Mouse (Mus musculus) embryonic facial prominence, embryonic 11.5 days (tissue): ENCODE data around the gene Hist2h2ab. TPM values are rescaled to one million over a fixed set of nuclear protein-coding genes. Genes with fewer than 3 reads are reported as not detected.
"Not testable (repeated sequence)": the region's sequence is repeated elsewhere in the genome, so short reads cannot be mapped to it uniquely, and the experiment has no call there.

ENCODE experiments used
- ATAC-seq: fragments of 200-750 bp; cut with Nextera tagmentation; replicated peaks from 2 replicates; pipeline ENCODE4 v1.8.0; 2017; ENCODE audit warnings: low read depth; ENCODE audit not compliant: insufficient number of reproducible peaks, low FRiP score, low TSS enrichment
- DNase-seq: peaks from one replicate; pipeline ENCODE4 v3.0.0-alpha.2; 2015; ENCODE audit warnings: low spot score
- H3K27ac ChIP-seq: fragments of 300-500 bp; sonication (generic); replicated peaks from 2 replicates; pipeline ENCODE4 v1.5.1; 2014; ENCODE audit warnings: mild to moderate bottlenecking, low read depth, low read length, control low read depth
- H3K27me3 ChIP-seq: fragments of 300-500 bp; sonication (generic); 2 replicates; pipeline ENCODE4 v1.6.1; 2014; ENCODE audit warnings: mild to moderate bottlenecking, low read length, moderate library complexity, mixed read lengths; ENCODE audit not compliant: control insufficient read depth, insufficient read depth
- H3K36me3 ChIP-seq: fragments of 300-500 bp; sonication (generic); replicated peaks from 2 replicates; pipeline ENCODE4 v1.6.1; 2014; ENCODE audit warnings: low read depth, mild to moderate bottlenecking, low read length, moderate library complexity, mixed read lengths; ENCODE audit not compliant: control insufficient read depth, insufficient read depth
- H3K4me1 ChIP-seq: fragments of 300-500 bp; sonication (generic); 2 replicates; pipeline ENCODE4 v1.6.1; 2014; ENCODE audit warnings: low read length, mixed read lengths; ENCODE audit not compliant: control insufficient read depth, insufficient read depth
- H3K4me2 ChIP-seq: fragments of 300-500 bp; sonication (generic); 2 replicates; pipeline ENCODE4 v1.6.1; 2014; ENCODE audit warnings: low read depth, mild to moderate bottlenecking, control low read depth, low read length, moderate library complexity
- H3K4me3 ChIP-seq: fragments of 300-500 bp; sonication (generic); 2 replicates; pipeline ENCODE4 v1.5.1; 2014; ENCODE audit warnings: low read depth, low read length, control low read depth
- H3K9ac ChIP-seq: fragments of 300-500 bp; sonication (generic); replicated peaks from 2 replicates; pipeline ENCODE4 v1.6.1; 2014; ENCODE audit warnings: mild to moderate bottlenecking, control low read depth, low read length
- H3K9me3 ChIP-seq: fragments of 300-500 bp; sonication (generic); replicated peaks from 2 replicates; pipeline ENCODE4 v1.6.1; 2016; ENCODE audit warnings: mild to moderate bottlenecking, low read length, inconsistent platforms, mixed read lengths; ENCODE audit not compliant: control insufficient read depth
- WGBS: fragments of 180-500 bp; shearing (Covaris S2); extraction: QIAGEN DNeasy Blood & Tissue Kit; methylation state at CpG from one replicate; pipeline ENCODE4 v1.1.7; 2014; 5-methylcytosine and 5-hydroxymethylcytosine counted together
- polyA plus RNA-seq: library from polyadenylated mRNA; unstranded; fragments of >200 nt; fragmentation: Nextera tagmentation; extraction: Ambion mirVana; gene quantifications from 2 replicates; pipeline ENCODE4 v1.2.1, GENCODE M21; 2014

Gene Hist2h2ab
- polyA plus RNA-seq, 1 experiment from 2014 or later = not detected

- H3K27ac ChIP-seq = no peak overlapping the region
- no peaks in the 10 kb centered on the region for H3K9me3 ChIP-seq
- H3K36me3 ChIP-seq = no peaks in the 10 kb centered on the region
- peak overlapping the region; percentile 56 for H3K4me2 ChIP-seq
- WGBS = 83% methylated on average over 4 of the region's 4 CpGs
- peak overlapping the region; percentile 49 for H3K4me3 ChIP-seq
- no peak for DNase-seq
- no peak for ATAC-seq
- no peaks in the 10 kb centered on the region for H3K4me1 ChIP-seq
- no peak overlapping the region; the same call in 1 of the 2 replicates for H3K9ac ChIP-seq
- no peaks in the 10 kb centered on the region for H3K27me3 ChIP-seq
Measured at GRCm38 (mm10) chr3:96236834-96237334, 17.2 kb downstream of the Hist2h2ab start.

- H3K36me3 ChIP-seq = no peaks in the 10 kb centered on the region
- DNase-seq = peak; percentile 57
- peak overlapping the region; percentile 49 for H3K4me3 ChIP-seq
- H3K4me2 ChIP-seq = peak overlapping the region; percentile 56
- H3K9ac ChIP-seq = peak overlapping the region; percentile 81
- no peaks in the 10 kb centered on the region for H3K9me3 ChIP-seq
- ATAC-seq = no peak
- WGBS = 28% methylated on average over 7 of the region's 7 CpGs
- no peaks in the 10 kb centered on the region for H3K4me1 ChIP-seq
- peak overlapping the region; percentile 88 for H3K27ac ChIP-seq
- no peaks in the 10 kb centered on the region for H3K27me3 ChIP-seq
Measured at GRCm38 (mm10) chr3:96237335-96237903, 17.8 kb downstream of the Hist2h2ab start.

DNA sequence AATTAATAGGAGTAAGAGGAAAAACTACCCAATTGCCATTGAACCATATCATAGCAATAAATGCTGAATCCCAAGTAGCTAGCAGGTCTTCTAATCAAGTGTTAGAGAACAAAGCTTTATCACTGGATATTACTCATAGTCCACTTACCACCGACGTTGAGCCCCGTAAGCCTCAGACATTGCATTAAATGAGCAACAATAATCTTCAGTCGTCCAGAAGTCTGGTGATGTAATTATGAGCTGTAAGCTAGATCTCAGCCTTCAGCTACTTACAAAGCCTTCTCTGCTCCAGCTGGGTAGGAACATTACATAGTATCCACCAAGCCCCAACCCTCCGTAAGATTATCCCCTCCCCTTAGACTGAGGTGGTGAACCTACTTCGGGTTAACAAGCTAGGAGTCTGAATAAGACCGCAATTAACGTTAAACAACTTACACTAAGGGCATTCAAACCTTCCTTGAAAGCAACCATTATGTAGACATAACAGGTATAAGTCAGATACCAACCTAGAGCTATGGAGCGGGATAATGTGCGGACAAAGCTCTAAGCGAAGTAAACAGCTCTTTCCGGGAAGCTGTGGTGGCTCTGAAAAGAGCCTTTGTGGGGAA, 18.3 kb downstream of the Hist2h2ab start:
- WGBS = 1% methylated on average over 12 of the region's 12 CpGs
- DNase-seq (peak; percentile 70), ATAC-seq (no peak)
- peak overlapping the region; percentile 88 for H3K27ac ChIP-seq
- no peaks in the 10 kb centered on the region for H3K9me3 ChIP-seq
- peak overlapping the region; percentile 56 for H3K4me2 ChIP-seq
- no peaks in the 10 kb centered on the region for H3K36me3 ChIP-seq
- no peaks in the 10 kb centered on the region for H3K4me1 ChIP-seq
- peak overlapping the region; percentile 81 for H3K9ac ChIP-seq
- H3K27me3 ChIP-seq = no peaks in the 10 kb centered on the region
- peak overlapping the region; percentile 49 for H3K4me3 ChIP-seq

DNA sequence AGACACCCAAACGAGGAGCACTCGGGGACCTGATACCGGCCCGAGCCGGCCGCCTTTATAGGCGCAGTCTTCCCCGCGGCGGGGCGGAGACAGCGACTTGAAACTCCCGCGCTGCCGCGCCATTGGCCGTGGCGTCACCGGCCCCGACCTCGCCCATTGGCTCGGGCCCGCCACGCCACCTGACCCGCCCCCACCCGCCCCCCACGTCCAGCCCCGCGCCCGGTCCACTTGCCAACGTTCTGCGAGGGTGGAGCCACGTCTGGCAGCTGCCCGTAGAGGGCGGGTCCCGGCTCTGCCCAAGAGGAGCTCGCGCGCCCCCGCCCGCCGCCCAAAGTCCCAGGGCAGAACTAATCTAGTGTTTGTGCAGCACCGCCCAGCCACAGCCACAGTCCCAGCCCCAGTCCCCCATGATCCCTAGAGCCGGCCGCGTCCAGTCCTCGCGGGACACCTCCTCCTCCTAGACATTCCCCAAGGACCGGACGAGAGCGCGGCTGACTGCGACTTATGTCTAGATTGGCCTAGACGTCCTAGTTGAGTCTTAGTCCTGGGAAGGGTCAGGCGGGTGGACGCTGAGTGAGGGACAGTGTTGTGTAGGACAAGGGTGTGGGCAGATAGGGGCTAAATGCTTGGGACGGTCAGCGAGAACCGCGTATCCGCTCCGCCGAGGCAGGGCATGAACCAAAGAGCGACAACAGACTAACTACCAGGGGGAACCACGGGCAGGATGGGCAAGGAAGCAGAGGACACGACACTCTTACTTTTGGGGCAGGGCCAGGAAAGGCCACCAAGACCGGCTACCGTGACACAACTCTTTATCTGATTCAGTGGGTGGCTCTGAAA, 19.5 kb downstream of the Hist2h2ab start, which contains the start of gene Hist2h3c2:
Hist2h3c2 (minus strand) TSS at position 174 of the 840 bp plus-strand sequence.
- under 1% methylated on average over 10 of the region's 68 CpGs for WGBS
- H3K9me3 ChIP-seq, H3K36me3 ChIP-seq, H3K4me1 ChIP-seq, DNase-seq, H3K27me3 ChIP-seq: not testable (repeated sequence)
- H3K27ac ChIP-seq = peak within 1 kb of the TSS; percentile 88
- peak within 1 kb of the TSS; percentile 49 for H3K4me3 ChIP-seq
- peak; percentile 95 for ATAC-seq
- H3K4me2 ChIP-seq = peak within 1 kb of the TSS; percentile 56
- peak within 1 kb of the TSS; percentile 81 for H3K9ac ChIP-seq

GRCm38 (mm10) chr3:96239949-96240798, 20.5 kb downstream of the Hist2h2ab start, which contains the start of gene Hist2h2aa2:
Gene Hist2h2aa2, minus strand, starts transcription at chr3:96240276.
- Histone ChIP-seq H3K27ac (peak within 1 kb of the TSS; percentile 67), H3K4me2 (peak within 1 kb of the TSS; percentile 36), H3K9ac (peak within 1 kb of the TSS; percentile 44; the same call in 1 of the 2 replicates)
- ATAC-seq = peak; percentile 79
- H3K4me1 ChIP-seq, H3K27me3 ChIP-seq, H3K4me3 ChIP-seq, H3K36me3 ChIP-seq, H3K9me3 ChIP-seq: not testable (repeated sequence)
- DNase-seq = peak; percentile 68
- WGBS = 4% methylated on average over 26 of the region's 85 CpGs

DNA sequence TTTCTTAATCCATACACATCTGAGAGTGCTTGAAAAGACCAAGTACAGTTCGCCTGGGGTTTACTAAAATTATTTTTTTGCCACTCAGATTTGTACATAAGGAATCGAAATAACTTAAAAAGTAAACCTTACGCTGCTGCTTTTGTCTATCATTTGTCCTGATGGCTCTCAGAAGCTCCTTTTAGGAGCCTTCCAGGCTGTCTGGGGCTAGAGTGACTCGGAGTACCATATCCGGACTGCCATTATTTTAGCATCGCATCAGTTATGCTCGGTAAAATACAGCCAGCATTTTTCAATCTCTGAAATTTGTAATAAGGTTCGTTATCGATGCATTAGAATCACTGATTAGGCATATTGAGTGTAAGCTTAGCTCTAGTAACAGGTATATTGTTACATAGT, 21.1 kb downstream of the Hist2h2ab start:
- Histone ChIP-seq H3K36me3 (no peaks in the 10 kb centered on the region), H3K27ac (peak overlapping the region; percentile 67), H3K9me3 (no peaks in the 10 kb centered on the region), H3K4me3 (no peak overlapping the region), H3K27me3 (no peaks in the 10 kb centered on the region), H3K9ac (peak overlapping the region; percentile 32; the same call in 1 of the 2 replicates), H3K4me2 (no peak overlapping the region), H3K4me1 (no peaks in the 10 kb centered on the region; the same call in 1 of the 2 replicates)
- WGBS = 80% methylated on average over 9 of the region's 9 CpGs
- no peak for ATAC-seq
- DNase-seq = no peak

- DNase-seq = no peak
- no peaks in the 10 kb centered on the region; the same call in 1 of the 2 replicates for H3K4me1 ChIP-seq
- no peaks in the 10 kb centered on the region for H3K9me3 ChIP-seq
- H3K4me3 ChIP-seq = no peak overlapping the region
- no peaks in the 10 kb centered on the region for H3K36me3 ChIP-seq
- peak overlapping the region; percentile 37 for H3K9ac ChIP-seq
- WGBS = 80% methylated on average over 7 of the region's 7 CpGs
- no peaks in the 10 kb centered on the region for H3K27me3 ChIP-seq
- H3K27ac ChIP-seq = peak overlapping the region; percentile 87
- ATAC-seq = no peak
- H3K4me2 ChIP-seq = peak overlapping the region; percentile 23; the same call in 1 of the 2 replicates
Measured at GRCm38 (mm10) chr3:96243921-96244572, 24.4 kb downstream of the Hist2h2ab start.
